Mouse (Mus musculus) thymus, postnatal 0 days (tissue): ENCODE measurements at regions not wholly inside any gene's neighbourhood (a gene's known extent, or its start where the extent isn't known, plus 50 kb on each side); places are given as distances from the start of the nearest gene placed in this dataset.

Source experiments
- DNase-seq: peaks from one replicate; pipeline ENCODE4 v3.0.0-alpha.2; 2015; ENCODE audit warnings: low spot score

DNA sequence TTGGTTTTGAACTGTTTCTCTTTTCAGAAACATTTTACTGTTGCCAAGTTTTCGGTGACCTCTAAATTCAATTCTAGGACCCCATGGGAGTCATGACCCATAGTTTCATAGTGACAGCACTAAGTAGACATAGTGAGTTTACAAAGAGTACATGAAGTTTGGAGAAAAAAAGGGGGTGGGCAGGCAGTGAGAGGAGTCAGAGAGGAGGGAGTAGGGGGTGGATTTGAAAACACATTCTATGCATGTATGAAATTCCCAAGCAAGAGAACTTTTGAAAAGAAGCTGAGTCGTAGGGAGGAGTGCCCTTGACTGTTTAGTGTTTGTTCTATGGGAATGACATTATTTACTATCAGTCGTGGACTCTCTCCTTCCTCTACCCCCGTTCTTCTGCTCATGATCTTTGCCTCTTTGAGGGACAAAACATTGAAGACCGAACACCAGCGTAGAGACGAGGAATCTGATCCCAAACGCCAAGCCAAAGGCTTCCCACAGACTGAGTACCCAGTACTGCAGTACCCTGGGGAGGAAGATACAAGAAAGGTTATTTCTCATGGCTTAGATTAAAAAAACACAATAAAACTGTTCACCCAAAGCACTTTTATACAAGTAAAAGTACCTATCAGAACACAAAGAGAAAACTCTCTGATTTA is 229.1 kb upstream of the Map3k1 start:
- no peak for DNase-seq

DNA sequence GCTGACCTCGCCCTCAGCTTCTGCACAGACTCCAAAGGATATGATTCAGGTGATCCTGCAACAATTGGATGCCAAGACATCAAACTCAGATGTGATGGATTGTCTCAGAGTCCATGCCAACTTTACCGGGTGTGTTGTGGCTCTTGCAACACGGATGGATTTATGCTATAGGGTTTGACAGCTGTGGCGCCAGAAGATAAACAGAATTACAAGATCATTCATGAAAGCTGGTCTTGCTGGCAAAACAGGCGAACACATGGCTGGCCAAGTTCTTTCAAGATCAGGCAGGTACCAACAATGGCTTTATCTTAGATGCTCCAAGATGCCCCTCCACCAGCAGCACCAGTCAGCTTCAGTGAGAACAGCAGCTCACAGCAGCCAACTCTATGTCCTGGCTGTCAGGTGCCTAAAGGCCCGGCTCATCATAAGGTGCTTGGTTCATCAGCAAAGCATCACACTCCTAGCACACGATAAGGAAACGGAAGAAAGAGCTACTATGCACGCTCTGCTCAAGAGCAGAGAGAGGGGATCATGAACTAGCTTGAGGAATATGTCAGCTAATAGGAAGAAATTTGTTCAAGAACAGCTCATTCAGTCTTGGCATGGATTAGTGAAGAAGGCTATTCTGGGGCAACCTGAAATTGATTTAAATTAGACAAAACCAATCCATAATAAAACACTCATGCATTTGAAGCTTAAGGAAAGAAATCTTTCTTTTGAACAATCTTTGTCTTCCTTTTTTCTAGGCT is 229.9 kb upstream of the Map3k1 start:
- DNase-seq: no peak

- no peak for DNase-seq
These were observed 230.8 kb upstream of the Map3k1 start for GRCm38 (mm10) chr13:112039422-112040145.

GRCm38 (mm10) chr13:112043524-112044246 is 234.9 kb upstream of the Map3k1 start:
- DNase-seq: no peak

DNA sequence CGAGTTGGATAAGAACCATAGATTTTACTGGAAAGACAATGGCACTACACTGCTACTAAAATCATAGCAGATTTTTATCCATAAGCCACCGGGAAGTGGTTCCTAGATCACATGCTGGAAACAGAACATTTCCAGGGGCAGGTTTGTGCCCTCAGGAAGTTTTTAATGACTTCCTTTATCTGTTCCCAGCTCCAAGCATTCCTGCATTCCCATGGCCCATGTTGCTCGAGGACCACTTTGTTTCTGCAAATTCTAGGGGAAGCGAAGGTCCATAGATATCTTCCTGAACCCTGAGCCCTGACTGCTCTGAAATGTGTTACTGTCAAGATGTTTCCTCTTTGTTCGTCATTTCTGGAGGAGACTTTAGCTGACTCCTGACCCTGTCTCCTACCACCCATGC is 235.6 kb upstream of the Map3k1 start:
- no peak for DNase-seq

GRCm38 (mm10) chr13:112046247-112047211 is 237.7 kb upstream of the Map3k1 start:
- DNase-seq: no peak

DNA sequence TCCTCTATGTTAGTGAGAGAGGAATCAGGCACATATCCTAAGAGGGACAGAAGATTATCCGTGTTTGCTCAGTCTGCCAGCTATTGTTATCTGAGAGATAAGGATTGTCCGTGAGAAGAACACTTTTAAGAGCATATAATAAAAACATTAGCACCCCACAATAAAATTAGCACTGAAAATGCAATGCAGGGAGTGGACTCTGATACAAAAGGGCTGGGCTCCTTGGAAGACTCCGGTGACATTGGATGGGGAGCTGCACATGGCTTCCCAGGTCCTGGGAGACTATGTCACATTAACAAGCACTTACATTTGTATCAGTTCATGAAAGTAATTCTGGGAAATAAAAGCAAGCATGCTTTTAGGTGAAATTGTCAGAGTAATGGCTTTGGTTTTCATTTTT is 238.6 kb upstream of the Map3k1 start:
- no peak for DNase-seq

GRCm38 (mm10) chr13:112047874-112048273 is 239.1 kb upstream of the Map3k1 start:
- no peak for DNase-seq

DNA sequence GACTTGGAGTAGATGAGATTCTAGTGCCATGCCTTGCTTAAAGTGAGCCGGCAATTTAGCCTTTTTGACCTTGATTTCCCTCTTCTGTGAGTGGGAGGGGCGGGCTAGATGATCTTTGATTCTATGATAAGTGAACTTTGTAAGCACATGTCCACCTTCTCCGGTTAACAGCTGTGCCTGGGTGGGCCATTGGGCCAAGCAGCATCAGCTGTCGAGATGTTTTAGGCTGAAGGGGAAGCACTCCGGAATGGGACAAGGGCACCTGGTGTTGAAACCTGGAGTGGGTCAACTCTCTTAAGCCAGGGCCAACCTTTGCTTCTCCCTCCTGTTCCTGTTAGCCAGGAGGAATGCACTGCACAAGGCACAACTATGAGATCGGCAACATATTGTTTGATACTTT is 239.5 kb upstream of the Map3k1 start:
- DNase-seq: no peak

DNA sequence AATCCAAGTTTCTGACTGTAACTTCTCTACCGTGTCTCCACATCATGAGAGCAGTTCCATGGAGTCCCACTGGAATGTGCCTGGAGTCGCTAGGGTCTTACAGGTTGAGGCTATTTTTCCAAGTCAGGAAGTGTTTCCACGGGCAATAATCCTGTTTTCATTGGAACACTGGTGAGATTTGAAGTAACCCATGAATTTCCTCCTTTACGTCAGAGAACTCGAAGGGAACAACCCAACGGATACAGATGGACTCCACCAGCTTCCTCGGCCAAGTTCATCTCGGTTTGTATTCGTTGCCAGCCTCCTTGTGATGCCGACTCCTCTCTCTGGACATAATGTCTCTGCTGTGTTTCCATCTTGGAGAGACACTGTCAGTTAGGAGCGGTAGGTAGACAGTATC is 237.4 kb upstream of the Ankrd55 start:
- DNase-seq: no peak

- no peak for DNase-seq
These were observed 236.2 kb upstream of the Ankrd55 start for GRCm38 (mm10) chr13:112052011-112052410.

- DNase-seq: no peak
These were observed 235.8 kb upstream of the Ankrd55 start for GRCm38 (mm10) chr13:112052456-112052855.

DNA sequence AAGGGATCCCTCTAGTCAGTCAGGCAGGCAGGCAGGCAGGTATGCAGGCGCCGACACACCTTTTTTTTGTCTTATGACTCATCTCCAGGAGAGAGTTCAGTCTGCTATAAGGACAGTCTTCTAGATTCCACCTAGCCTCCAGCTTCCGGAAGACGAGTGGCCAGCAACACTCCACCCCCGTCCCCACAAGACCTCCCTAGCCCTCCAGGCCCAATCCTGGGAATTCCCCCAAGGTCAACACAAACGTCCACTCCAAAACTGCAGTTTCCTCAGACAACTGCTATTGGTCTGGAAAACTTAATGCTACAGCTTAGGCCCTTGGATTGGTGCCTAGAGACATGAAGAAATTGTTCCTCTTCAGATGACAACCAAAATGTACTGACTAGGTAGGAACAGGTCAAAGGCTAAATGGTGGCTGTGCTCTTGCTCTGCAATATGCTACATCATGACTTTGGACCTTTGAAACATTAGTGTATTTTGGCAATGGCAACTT is 233.3 kb upstream of the Ankrd55 start:
- no peak for DNase-seq

- no peak for DNase-seq
These were observed 230.0 kb upstream of the Ankrd55 start for GRCm38 (mm10) chr13:112058218-112058617.

GRCm38 (mm10) chr13:112058771-112059170 is 229.5 kb upstream of the Ankrd55 start:
- DNase-seq: no peak

DNA sequence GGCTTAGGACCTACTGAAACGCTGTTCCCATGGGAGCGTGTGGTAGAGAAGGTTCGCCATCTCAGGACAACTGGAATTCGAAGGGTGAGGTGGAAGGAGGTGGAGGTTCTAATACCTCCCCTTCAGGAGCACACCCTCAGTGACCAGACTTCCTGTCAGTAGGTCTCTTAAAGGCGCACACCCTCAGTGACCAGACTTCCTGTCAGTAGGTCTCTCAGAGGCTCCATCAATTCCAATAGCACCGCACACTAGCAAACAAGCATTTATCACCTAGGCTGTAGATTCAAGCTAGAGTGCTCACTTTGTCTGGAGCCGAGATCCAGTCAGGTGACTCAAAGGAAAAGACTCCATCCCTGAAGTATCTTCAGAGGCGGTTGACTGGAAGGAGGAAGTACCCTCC is 226.2 kb upstream of the Ankrd55 start:
- DNase-seq: peak; percentile 24

DNA sequence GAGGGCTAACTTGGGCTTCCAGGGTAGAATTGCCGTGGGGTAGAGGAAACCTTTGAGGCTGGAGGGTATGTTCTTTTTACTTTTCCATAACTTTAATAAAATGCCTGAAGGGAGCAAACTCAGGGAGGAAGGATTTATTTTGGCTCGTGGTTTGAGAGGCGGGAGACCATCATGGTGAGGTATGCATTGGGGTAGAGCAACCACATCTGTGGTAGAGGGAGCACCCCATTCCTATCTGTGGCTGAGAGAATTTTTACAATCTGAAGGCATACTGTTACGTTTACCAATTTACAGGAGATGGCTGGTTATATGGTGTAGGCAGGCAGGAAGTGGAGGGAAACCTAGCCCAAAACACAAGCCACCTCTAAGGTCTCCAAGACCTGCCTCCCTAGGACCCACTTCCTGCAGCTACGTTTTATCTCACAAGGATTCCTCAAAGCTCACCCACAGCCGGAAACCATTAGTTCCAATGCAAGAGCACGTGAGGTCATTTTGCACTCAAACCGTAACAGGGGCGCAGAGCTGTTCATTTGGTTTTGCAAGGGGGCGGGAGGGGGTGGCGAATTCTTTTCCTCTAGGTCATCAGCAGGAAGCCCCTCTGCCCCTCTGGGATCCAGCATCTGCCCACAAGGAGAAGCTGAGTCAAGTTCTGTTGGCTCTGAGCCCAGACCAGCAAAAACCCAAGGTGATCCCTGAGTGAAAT is 224.7 kb upstream of the Ankrd55 start:
- DNase-seq: peak; percentile 81

- no peak for DNase-seq
These were observed 223.6 kb upstream of the Ankrd55 start for GRCm38 (mm10) chr13:112064681-112065080.

GRCm38 (mm10) chr13:112067066-112067847 is 221.0 kb upstream of the Ankrd55 start:
- DNase-seq: no peak
